In the genomic region with DNA sequence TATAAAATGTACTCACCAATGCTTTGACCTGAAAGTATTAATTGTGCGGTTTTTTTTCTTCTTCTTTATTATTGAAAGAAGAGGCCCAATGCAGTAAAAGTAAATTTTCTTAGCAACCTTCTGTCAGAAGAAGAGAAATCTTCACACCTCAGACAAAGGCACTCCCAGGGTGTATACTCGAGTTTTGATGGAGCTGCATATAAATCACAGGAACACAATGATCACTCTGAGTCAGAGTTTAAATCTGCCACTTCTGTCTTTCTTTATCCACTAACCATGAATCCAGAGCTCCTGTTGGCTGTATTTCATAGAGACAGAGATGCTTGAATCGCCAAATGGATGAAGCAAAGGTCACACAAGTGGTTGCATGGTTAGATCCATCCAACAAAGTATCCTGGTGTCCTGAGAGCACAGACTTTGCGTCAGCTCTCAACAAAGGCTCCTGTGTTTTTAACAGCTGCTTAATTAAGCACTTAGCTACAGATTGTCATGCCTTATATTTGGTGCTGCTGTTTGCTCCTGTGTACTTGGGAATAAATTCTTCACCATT, we compare ENCODE assay signal across 22 mouse cellular contexts.
DNase-seq lines count a peak whose midpoint lies in the region; ATAC-seq lines count a peak whose summit lies in the region.
"Had no signal": no experiment of that assay in that cellular context is flagged by ENCODE, and none has a peak within 500 bp of the region (broad histone marks: within the 10 kb centered on the region; RNA-seq: fewer than 3 reads in every experiment).

No protein-coding gene starts in this region.

- peak; percentile 81 for DNase-seq in Muller cell, postnatal 12 days (ENCODE audit: inconsistent ontology term)
- DNase-seq in brain, adult 2 months (ENCODE audit: low read depth, low spot score) = peak; percentile 33
- DNase-seq in mesoderm, embryonic 11.5 days (ENCODE audit: low read depth, low spot score) = peak; percentile 69
- DNase-seq in frontal cortex, postnatal 36 days (ENCODE audit: low spot score in 2 of 2) = no peak
- DNase-seq: adrenal gland, postnatal 10 days; cerebellum, adult 11-12 months; cerebellum, adult 9-10 months; cerebellum, postnatal 25 days; forebrain, postnatal 0 days; gastrocnemius, postnatal 10 days; heart, adult 18-20 months; heart, postnatal 14 days had no signal

- no peak overlapping the region for H3K27ac ChIP-seq in neural tube, embryonic 15.5 days (replicated peaks)
- H3K27ac ChIP-seq in heart, embryonic 12.5 days (ENCODE audit: poor library complexity, severe bottlenecking) = no peak overlapping the region
- H3K27ac ChIP-seq: embryonic facial prominence, embryonic 13.5 days; forebrain, embryonic 12.5 days; heart, embryonic 10.5 days; heart, embryonic 15.5 days; hindbrain, embryonic 10.5 days; hindbrain, embryonic 14.5 days; intestine, embryonic 15.5 days had no signal

- no peak overlapping the region for H3K4me3 ChIP-seq in neural tube, embryonic 15.5 days (replicated peaks)
- H3K4me3 ChIP-seq in heart, embryonic 12.5 days = no peak overlapping the region
- H3K4me3 ChIP-seq: embryonic facial prominence, embryonic 13.5 days; forebrain, embryonic 12.5 days; heart, embryonic 10.5 days; heart, embryonic 15.5 days; hindbrain, embryonic 10.5 days; intestine, embryonic 15.5 days had no signal

- WGBS in neural tube, embryonic 15.5 days = 10% methylated on average over 4 of the region's 4 CpGs
- 78% methylated on average over 4 of the region's 4 CpGs for WGBS in heart, embryonic 12.5 days

- 0 out of 2 replicates have a peak, but pooled peaks cover 4% of the 10 kb centered on the region for H3K4me1 ChIP-seq in neural tube, embryonic 15.5 days
- no peaks in the 10 kb centered on the region for H3K4me1 ChIP-seq in heart, embryonic 12.5 days (replicated peaks)
- H3K4me1 ChIP-seq: embryonic facial prominence, embryonic 13.5 days; heart, embryonic 10.5 days; heart, embryonic 15.5 days; hindbrain, embryonic 10.5 days; intestine, embryonic 15.5 days had no signal

- H3K27me3 ChIP-seq in neural tube, embryonic 15.5 days (replicated peaks) = no peaks in the 10 kb centered on the region
- no peaks in the 10 kb centered on the region for H3K27me3 ChIP-seq in heart, embryonic 12.5 days (replicated peaks)
- H3K27me3 ChIP-seq: embryonic facial prominence, embryonic 13.5 days; forebrain, embryonic 12.5 days; heart, embryonic 15.5 days; intestine, embryonic 15.5 days had no signal

- no peaks in the 10 kb centered on the region for H3K36me3 ChIP-seq in neural tube, embryonic 15.5 days
- no peaks in the 10 kb centered on the region for H3K36me3 ChIP-seq in heart, embryonic 12.5 days
- H3K36me3 ChIP-seq: embryonic facial prominence, embryonic 13.5 days; forebrain, embryonic 12.5 days; G1E; heart, embryonic 10.5 days; heart, embryonic 15.5 days; hindbrain, embryonic 10.5 days; intestine, embryonic 15.5 days had no signal

- H3K9ac ChIP-seq in neural tube, embryonic 15.5 days (replicated peaks) = no peak overlapping the region
- no peak overlapping the region for H3K9ac ChIP-seq in heart, embryonic 12.5 days
- H3K9ac ChIP-seq: embryonic facial prominence, embryonic 13.5 days; forebrain, embryonic 12.5 days; forebrain, postnatal 0 days; heart, embryonic 15.5 days; hindbrain, embryonic 14.5 days; intestine, embryonic 15.5 days had no signal

- ATAC-seq in neural tube, embryonic 15.5 days (ENCODE audit: low FRiP score) = peak; percentile 50; the same call in 1 of the 2 replicates
- ATAC-seq in heart, embryonic 12.5 days (ENCODE audit: insufficient number of reproducible peaks, low FRiP score) = no peak
- ATAC-seq: forebrain, postnatal 0 days; intestine, embryonic 15.5 days had no signal

- no peak overlapping the region for H3K4me2 ChIP-seq in neural tube, embryonic 15.5 days
- H3K4me2 ChIP-seq in heart, embryonic 12.5 days = no peak overlapping the region
- H3K4me2 ChIP-seq: embryonic facial prominence, embryonic 13.5 days; forebrain, embryonic 12.5 days; heart, embryonic 15.5 days; hindbrain, embryonic 14.5 days; intestine, embryonic 15.5 days had no signal

- no peaks in the 10 kb centered on the region for H3K9me3 ChIP-seq in neural tube, embryonic 15.5 days (replicated peaks)
- no peaks in the 10 kb centered on the region for H3K9me3 ChIP-seq in heart, embryonic 12.5 days (replicated peaks)
- H3K9me3 ChIP-seq: embryonic facial prominence, embryonic 13.5 days; forebrain, embryonic 12.5 days; G1E; heart, embryonic 10.5 days; heart, embryonic 15.5 days; hindbrain, embryonic 10.5 days; intestine, embryonic 15.5 days had no signal

Comparison
In these comparisons a context has a peak if more than half of its experiments do, and no peak if none do; other contexts are left out.
1. DNase-seq: peak in Muller cell, postnatal 12 days (single experiment), brain, adult 2 months (single experiment) and mesoderm, embryonic 11.5 days (single experiment); none in frontal cortex, postnatal 36 days (0 of 2).